Mouse (Mus musculus) splenic B cell, adult 2 months (primary cell): ENCODE data around the gene Lamb3.

ENCODE experiments used
- DNase-seq: peaks from one replicate; pipeline ENCODE4 v3.0.0-alpha.2; 2011; ENCODE audit warnings: low read depth, low spot score
- H3K27me3 ChIP-seq: 2 replicates; pipeline ENCODE4 v1.6.1; 2012; ENCODE audit warnings: mild to moderate bottlenecking, low read length, moderate library complexity, mixed read lengths; ENCODE audit not compliant: control insufficient read depth, poor library complexity, insufficient read depth, severe bottlenecking
- H3K36me3 ChIP-seq: 2 replicates; pipeline ENCODE4 v1.6.1; 2012; ENCODE audit warnings: mild to moderate bottlenecking, low read length, moderate library complexity, mixed read lengths; ENCODE audit not compliant: control insufficient read depth, poor library complexity, insufficient read depth, severe bottlenecking

Gene Lamb3

GRCm38 (mm10) chr1:193334546-193334945 is 127.0 kb downstream of the Lamb3 start:
- Histone ChIP-seq H3K36me3 (no peaks in the 10 kb centered on the region), H3K27me3 (no peaks in the 10 kb centered on the region)
- DNase-seq: no peak

GRCm38 (mm10) chr1:193336122-193337017 is 128.9 kb downstream of the Lamb3 start:
- H3K27me3 ChIP-seq: no peaks in the 10 kb centered on the region
- H3K36me3 ChIP-seq: no peaks in the 10 kb centered on the region
- peak; percentile 27 for DNase-seq

GRCm38 (mm10) chr1:193337018-193337321 is 129.5 kb downstream of the Lamb3 start:
- no peaks in the 10 kb centered on the region for H3K36me3 ChIP-seq
- no peaks in the 10 kb centered on the region for H3K27me3 ChIP-seq
- DNase-seq: peak; percentile 64

GRCm38 (mm10) chr1:193337787-193338310 is 130.3 kb downstream of the Lamb3 start:
- Histone ChIP-seq H3K27me3 (no peaks in the 10 kb centered on the region), H3K36me3 (no peaks in the 10 kb centered on the region)
- no peak for DNase-seq

- Histone ChIP-seq H3K36me3 (no peaks in the 10 kb centered on the region), H3K27me3 (no peaks in the 10 kb centered on the region)
- DNase-seq: peak; percentile 14
Measured at GRCm38 (mm10) chr1:193338363-193338995, 131.0 kb downstream of the Lamb3 start.

- DNase-seq: no peak
- Histone ChIP-seq H3K27me3 (no peaks in the 10 kb centered on the region), H3K36me3 (no peaks in the 10 kb centered on the region)
Measured at GRCm38 (mm10) chr1:193342198-193342946, 134.9 kb downstream of the Lamb3 start.

GRCm38 (mm10) chr1:193343853-193344252 is 136.4 kb downstream of the Lamb3 start:
- Histone ChIP-seq H3K27me3 (no peaks in the 10 kb centered on the region), H3K36me3 (no peaks in the 10 kb centered on the region)
- DNase-seq: no peak

- DNase-seq: no peak
- H3K27me3 ChIP-seq: no peaks in the 10 kb centered on the region
- no peaks in the 10 kb centered on the region for H3K36me3 ChIP-seq
Measured at GRCm38 (mm10) chr1:193344976-193345375, 137.5 kb downstream of the Lamb3 start.

- H3K36me3 ChIP-seq: no peaks in the 10 kb centered on the region
- no peaks in the 10 kb centered on the region for H3K27me3 ChIP-seq
- no peak for DNase-seq
Measured at GRCm38 (mm10) chr1:193346908-193347307, 139.4 kb downstream of the Lamb3 start.

- Histone ChIP-seq H3K36me3 (no peaks in the 10 kb centered on the region), H3K27me3 (no peaks in the 10 kb centered on the region)
- DNase-seq: no peak
Measured at GRCm38 (mm10) chr1:193348261-193348962, 140.9 kb downstream of the Lamb3 start.

GRCm38 (mm10) chr1:193349702-193350545 is 142.4 kb downstream of the Lamb3 start:
- no peak for DNase-seq
- H3K36me3 ChIP-seq: no peaks in the 10 kb centered on the region
- H3K27me3 ChIP-seq: no peaks in the 10 kb centered on the region

GRCm38 (mm10) chr1:193350546-193350801 is 143.0 kb downstream of the Lamb3 start:
- no peak for DNase-seq
- no peaks in the 10 kb centered on the region for H3K27me3 ChIP-seq
- H3K36me3 ChIP-seq: no peaks in the 10 kb centered on the region

GRCm38 (mm10) chr1:193351583-193351982 is 144.1 kb downstream of the Lamb3 start:
- no peak for DNase-seq
- Histone ChIP-seq H3K27me3 (no peaks in the 10 kb centered on the region), H3K36me3 (no peaks in the 10 kb centered on the region)

- Histone ChIP-seq H3K27me3 (no peaks in the 10 kb centered on the region), H3K36me3 (no peaks in the 10 kb centered on the region)
- DNase-seq: no peak
Measured at GRCm38 (mm10) chr1:193359199-193359598, 151.7 kb downstream of the Lamb3 start.
